Mouse (Mus musculus) gastrocnemius, postnatal 36 days (tissue): ENCODE data around the gene Vgll1. TPM values are rescaled to one million over a fixed set of nuclear protein-coding genes. Genes with fewer than 3 reads are reported as not detected.

ENCODE experiments used
- DNase-seq, 2 experiments: peaks; one replicate each; pipeline ENCODE4 v3.0.0; 2022
- intact Hi-C: fragments of 180-260 bp; cut with DNase I; formaldehyde crosslinking; loops from one replicate; pipeline ENCODE4 v1.15.1; 2025
- long read RNA-seq, 2 experiments: library from polyadenylated mRNA; stranded (forward); transcript quantifications; one replicate each; pipeline ENCODE4 v2.0.0; 2021
- total RNA-seq, 2 experiments: library from RNA; stranded (reverse); gene quantifications; 2 replicates each; pipeline ENCODE4 v1.2.3; 2021

The Vgll1 gene
- not detected for total RNA-seq
- long read RNA-seq, experiment 1: 0 reads
- long read RNA-seq, experiment 2: 0 reads

DNA sequence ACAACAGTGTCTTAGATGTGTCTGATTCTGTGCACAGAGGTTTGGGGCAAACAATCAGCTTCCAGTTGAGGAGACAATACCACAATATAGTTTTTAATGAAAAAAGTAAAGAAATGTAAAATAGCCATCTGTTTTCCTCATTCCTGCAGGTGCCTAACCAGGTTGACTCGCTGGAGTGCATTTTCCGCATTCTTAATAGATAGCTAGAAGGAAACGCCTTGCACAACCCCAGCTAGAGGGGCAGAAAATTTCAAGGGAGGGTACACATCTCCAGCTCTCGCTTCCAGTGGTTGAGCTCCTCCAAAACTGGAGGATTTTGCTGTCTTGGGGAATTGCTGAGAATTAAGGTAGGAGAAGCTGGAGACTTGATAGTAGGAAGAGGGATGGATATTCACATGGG lies at the start of gene Vgll1:
Gene Vgll1 (plus strand): TSS at position 301 of the 400 bp plus-strand sequence.
- intact Hi-C loops: no loop called here
- no peak for DNase-seq

DNA sequence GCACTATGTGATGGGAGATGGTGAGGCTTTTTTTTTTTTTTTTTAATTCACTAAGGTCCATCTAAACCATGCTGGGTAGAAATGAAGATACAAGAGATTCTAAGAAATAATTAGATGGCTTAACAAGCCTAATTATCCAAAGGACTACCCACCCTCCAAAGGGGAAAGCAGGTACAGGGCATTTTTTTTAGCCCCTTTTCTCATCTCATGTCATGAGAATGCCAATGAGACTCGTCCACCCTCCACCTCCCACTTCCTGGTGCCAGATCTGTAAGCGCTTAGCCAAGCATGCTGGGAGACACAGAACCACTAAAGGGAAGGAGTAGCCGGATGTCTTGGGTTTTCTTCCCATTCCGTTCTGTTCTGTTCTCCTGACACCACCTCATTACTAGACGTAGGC lies 45.1 kb upstream of the Vgll1 start, which contains the start of gene Brs3:
Gene Brs3 (plus strand): TSS at position 301 of the 400 bp plus-strand sequence.
- intact Hi-C loops: no loop called here
- no peak for DNase-seq

DNA sequence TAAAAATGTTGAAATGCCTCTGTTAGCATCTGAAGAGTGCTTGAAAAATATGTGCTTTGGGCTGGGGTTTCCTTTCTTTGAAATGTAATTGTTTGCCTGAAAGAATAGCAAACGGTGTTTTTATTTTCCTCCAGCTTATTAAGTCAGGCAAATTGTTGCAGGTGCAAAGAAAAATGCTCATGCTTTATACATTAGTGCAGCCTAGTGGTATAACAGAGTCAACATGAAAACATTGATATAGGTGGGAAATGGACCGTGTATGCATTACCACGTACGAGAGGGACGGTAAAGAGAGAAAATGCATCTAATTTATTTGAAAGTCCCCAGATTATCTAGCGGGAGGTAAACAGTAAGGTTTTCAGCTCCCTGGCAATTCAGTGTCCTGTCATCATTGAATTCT lies 44.0 kb upstream of the Vgll1 start:
- intact Hi-C loops: no loop called here
- no peak for DNase-seq

DNA sequence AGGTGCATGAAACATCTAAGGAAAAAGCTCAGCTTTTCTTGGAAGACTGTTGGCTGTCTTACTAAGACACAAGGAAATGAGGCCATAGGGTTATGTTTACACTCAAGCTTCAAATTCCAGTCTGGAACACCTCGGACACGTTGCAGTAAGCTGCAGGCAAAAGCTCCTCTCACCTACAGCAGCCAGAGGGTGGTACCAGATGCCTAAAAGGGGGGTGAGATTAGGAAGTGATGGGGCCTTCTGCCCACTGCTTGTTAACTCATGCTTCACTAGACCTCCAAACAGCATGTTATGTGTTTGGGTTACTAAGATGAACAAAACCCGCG lies 35.1 kb upstream of the Vgll1 start:
- DNase-seq: no peak
- intact Hi-C loops: no loop called here

DNA sequence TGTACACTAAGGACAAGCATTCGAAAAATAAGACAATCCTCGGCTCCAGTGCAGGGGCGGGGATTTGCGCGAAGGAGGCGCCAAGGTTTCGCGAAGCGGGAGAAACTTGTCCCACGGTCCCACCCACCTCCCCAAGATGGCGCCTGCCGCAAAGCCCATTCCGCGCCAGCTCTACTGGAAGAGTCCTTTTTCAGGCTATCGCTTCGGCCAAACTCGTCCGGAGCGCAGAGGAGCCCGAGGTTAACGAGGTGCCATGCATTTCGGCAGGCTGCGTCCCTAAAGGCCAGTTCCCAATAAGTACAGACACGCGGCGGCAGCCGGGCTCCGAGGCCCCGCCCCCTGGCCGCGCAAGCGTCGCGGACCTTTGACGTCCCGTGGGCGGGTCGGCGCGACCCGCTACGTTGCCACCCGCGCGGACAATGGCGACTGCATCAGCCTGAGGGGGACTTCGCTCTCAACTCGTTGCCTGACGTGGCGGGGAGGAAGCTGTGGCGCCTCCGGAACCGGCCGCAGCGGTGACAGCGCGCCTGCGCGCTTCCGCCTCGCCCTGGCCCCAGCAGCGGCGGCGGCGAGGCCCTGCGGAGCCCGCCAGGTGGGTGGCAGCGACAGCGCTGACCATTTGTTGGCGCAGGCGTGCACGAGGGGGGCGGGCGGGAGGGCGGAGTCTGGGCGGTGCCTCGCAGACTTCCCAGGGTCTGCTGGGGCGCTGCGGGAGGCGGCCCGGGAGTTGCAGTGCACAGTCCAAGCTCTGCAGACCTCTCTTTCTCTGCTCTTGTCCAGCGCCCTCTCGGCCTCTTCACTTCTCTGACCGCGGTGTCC lies 34.5 kb upstream of the Vgll1 start, which contains the start of gene Htatsf1:
Gene Htatsf1 (plus strand): TSS at position 410 of the 819 bp plus-strand sequence.
- DNase-seq: peak; percentile 65 to 82
- intact Hi-C loops: no loop called here

DNA sequence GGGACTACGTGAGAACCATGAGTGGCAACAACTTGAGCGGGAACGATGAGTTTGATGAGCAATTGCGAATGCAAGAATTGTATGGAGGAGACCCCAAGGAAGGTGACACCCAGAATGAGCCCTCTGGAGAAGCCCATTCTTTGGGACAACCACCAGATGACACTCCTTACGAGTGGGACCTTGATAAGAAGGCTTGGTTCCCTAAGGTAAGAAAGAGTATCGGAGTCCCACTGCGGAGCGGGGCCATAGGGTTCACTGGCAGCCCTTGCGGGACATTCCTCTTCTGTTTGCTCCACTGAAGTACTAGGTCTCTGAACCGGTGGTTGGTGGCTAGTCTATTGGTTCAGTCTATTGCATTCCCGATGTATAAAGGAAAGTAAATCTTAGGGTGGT lies 33.9 kb upstream of the Vgll1 start:
- intact Hi-C loops: no loop called here
- no peak for DNase-seq

DNA sequence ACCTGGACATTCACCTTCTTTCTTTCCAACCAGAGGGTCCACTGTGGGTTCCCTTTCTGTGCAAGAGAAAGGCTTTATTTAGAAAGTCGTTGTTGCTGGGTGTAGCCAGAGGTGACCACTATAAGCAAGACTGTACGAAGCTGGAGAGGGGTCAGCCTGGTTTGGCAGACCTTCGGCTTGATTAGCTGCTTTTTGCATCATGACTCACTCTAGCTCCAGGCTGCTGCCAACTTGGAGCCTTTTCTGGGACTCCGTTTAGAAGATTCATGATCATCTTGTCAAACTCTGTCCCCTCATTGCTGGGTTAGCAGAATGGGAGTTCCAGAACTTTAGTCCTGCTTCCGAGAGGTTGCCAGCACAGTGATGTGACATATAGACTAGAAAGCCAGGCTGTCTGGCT lies 6.4 kb upstream of the Vgll1 start:
- DNase-seq: no peak
- intact Hi-C loops: no loop called here

DNA sequence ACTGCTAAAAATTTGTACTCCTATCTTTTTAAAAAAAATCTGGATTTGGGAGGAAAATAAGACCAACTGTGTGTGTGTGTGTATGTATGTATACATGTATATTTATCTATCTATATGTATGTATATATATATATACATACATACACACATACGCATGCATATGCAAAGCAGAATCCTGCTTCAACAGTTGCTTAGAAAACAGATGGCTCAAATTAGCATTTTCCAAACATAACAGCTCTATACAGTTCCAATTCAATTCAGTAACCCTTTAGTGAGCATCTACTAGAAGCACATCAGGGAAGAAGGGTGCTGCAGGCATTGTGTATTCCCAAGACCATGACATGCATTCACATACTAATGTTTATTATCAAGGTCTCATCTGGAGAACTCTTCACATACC lies 15.5 kb downstream of the Vgll1 start:
- no peak for DNase-seq
- intact Hi-C loops: no loop called here

DNA sequence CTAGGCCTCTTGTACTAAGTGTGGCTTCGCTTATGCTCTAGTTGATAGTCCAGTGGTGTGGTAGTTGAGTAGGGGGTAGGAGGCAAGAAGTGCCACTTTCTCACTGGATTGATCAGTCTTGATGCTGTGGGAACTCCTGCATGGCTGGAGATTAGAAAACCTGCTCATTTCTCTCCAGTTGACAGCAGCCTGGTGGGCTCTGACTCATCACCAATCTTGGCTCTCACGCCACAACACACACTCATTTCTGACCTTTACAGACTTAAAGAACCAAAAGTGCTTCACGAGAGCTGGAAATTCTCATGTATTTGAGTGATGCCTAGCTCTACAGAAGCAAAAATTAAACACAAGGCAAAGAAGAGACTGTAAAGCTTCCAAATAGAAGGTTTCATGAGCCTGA lies 19.1 kb downstream of the Vgll1 start:
- intact Hi-C loops: no loop called here
- no peak for DNase-seq

DNA sequence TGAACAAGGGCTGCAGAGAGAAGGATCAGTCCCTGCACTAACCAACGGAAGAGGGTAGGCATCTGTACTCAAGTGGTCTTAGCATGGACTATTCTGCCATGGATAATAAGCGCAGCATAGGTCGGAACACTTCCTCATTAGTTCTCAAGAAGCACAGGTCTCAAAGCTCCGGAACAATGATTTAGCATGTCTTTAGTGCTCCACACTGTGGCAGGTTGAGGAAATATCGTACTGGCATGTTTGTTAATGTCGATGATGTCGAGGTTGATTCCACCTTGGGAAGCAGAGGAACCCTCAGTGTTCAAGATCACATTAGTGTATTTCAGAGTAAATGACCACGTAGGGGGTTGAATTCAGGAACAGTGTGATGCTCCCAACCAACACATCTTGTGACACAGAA lies 30.2 kb downstream of the Vgll1 start:
- intact Hi-C loops: no loop called here
- DNase-seq: no peak

DNA sequence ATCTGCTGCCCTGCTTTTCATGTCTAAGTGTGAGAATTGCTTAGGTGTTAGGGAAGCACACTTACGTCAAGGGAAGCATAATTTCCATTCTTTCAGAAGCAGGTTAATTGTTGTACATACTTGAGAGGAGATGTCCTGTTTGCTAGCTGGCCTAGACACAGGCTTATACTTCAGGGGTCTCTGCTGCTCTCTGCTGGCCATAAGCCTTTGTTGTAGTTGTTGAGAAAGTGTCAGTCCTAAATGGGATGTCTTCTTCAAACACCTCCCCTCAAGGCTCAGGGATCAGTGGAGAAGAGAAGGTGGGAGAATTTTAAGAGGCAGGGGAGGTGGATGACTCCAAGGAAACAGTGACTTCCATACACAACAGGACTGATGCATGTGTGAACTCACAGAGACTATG lies 32.9 kb downstream of the Vgll1 start:
- intact Hi-C loops: no loop called here
- no peak for DNase-seq

DNA sequence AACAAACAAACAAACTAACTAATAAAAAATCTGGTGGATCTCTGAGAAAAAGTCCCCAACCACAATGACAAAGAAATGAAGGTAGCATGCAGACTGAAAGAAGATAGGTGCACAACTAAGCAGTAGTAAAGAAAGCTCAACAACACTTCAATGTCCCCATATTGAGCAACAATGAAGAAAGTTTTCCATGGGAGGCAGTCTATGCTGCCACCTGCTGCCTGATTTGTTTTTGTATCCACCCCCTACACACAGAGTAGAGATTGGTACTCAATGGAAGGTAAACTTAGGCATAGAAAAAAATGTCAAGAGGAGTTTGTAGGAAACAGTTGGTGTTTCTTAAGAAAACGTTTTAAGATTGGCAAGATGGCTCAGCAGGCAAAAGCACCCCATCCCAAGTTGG lies 42.7 kb downstream of the Vgll1 start:
- DNase-seq: no peak
- intact Hi-C loops: no loop called here

DNA sequence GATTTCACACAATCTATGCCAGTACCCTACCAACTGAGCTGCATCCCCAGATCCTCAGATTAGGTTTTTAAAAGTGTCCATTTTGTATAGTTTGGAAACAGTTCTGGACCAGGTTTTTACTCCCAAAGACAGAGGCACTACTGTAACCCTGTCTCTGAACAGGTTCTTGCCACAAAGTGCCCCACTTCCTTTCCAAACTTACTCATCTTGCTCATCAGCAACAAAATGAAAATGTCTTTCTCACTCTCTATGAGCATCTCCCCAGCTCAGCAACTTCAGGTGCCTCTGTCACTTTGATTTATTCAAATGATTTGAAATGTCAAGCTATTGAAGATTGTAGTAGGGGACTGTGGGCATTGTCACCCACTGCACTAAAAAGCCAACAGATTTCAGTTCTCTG lies 49.7 kb downstream of the Vgll1 start:
- intact Hi-C loops: no loop called here
- DNase-seq: no peak

DNA sequence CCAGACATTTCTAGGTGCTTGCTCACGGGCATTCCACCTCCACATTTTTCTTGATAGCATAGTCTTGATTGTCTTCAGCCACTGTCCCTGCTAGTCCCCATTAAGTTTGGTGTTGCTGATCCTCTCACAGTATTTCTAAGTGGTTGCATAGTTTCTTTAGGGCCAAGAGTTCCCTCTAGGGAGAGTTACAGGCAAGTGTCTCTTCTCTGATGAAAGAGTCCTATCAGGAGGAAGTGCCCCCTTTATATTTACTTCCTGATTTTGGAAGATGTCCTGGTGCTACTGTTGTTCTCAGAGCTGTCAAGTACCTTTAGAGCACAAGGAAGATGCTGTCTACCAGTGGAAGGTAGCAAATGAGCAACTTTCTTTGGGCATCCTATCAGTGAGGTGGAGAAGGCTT lies 65.6 kb downstream of the Vgll1 start:
- intact Hi-C loops: no loop called here
- DNase-seq: no peak

Other genes starting within 250 kb of the Vgll1 start
- gene Adgrg4, start 217.9 kb upstream of the Vgll1 start, total RNA-seq: not detected
- gene Brs3, start 45.0 kb upstream of the Vgll1 start, total RNA-seq: not detected
- gene Htatsf1, start 34.5 kb upstream of the Vgll1 start, total RNA-seq: 10 to 100 TPM; 69.2 to 77.3 TPM
- not detected for gene Cd40lg, start 124.0 kb downstream of the Vgll1 start, total RNA-seq